Comparison of ENCODE assay signal across 33 mouse cellular contexts in the genomic region with DNA sequence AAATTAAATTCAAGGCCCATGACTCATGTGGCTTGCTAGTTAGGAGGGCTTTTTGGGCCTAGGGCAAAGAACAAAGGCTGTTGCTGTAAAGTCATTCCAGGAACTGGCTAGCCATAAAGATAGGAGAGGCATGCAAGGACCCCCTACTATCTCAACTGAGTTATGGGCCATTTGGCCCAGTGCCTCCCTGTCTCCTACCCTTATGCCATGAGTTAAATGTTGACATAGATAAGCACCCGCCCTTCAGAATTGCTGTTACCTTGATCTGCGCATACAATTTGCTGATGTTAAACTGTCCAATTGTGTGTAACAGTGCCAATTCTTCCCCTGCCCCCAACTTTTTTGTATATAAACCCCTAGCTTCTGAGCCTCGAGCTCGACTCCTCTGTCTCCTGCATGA.
DNase-seq lines count a peak whose midpoint lies in the region; ATAC-seq lines count a peak whose summit lies in the region.
"Had no signal": no experiment of that assay in that cellular context is flagged by ENCODE, and none has a peak within 500 bp of the region (broad histone marks: within the 10 kb centered on the region; RNA-seq: fewer than 3 reads in every experiment).

No protein-coding gene starts in this region.

- H3K27ac ChIP-seq in intestine, embryonic 14.5 days (ENCODE audit: low read depth): no peak overlapping the region
- no peak overlapping the region for H3K27ac ChIP-seq in midbrain, embryonic 15.5 days
- H3K27ac ChIP-seq: embryonic facial prominence, embryonic 10.5 days; embryonic facial prominence, embryonic 15.5 days; forebrain, embryonic 12.5 days; hindbrain, postnatal 0 days; kidney, embryonic 15.5 days; liver, embryonic 14.5 days; macrophage; midbrain, embryonic 10.5 days; neural tube, embryonic 12.5 days had no signal

- no peak overlapping the region for H3K4me3 ChIP-seq in intestine, embryonic 14.5 days (ENCODE audit: low read depth, low read length)
- no peak overlapping the region for H3K4me3 ChIP-seq in midbrain, embryonic 15.5 days
- H3K4me3 ChIP-seq: embryonic facial prominence, embryonic 10.5 days; embryonic facial prominence, embryonic 15.5 days; forebrain, embryonic 12.5 days; kidney, embryonic 15.5 days; midbrain, embryonic 10.5 days; myocyte; neural tube, embryonic 12.5 days had no signal

- peak; percentile 19 to 87 for DNase-seq in adrenal gland, adult (ENCODE audit: inconsistent age in 2 of 2, low spot score in 1 of 2)
- no peak for DNase-seq in adrenal gland, postnatal 4 days (ENCODE audit: low spot score in 2 of 2)
- peak; percentile 59 for DNase-seq in adrenal gland, adult 8-10 months
- no peak for DNase-seq in intestine, embryonic 14.5 days (ENCODE audit: low spot score)
- no peak for DNase-seq in yolk sac, embryonic 10.5 days (ENCODE audit: low spot score)
- DNase-seq in right cerebral cortex, postnatal 25 days: no peak
- DNase-seq: cerebellum, adult 8-10 months; cerebellum, postnatal 25 days; forebrain, postnatal 0 days; gastrocnemius, postnatal 10 days; heart, postnatal 14 days; kidney, adult 18-20 months; kidney, postnatal 36 days; layer of hippocampus, postnatal 36 days; liver; lung, adult 2 months; lung, postnatal 10 days; right cerebral cortex, postnatal 4 days; thymus, postnatal 4 days had no signal

- 66% methylated on average over 4 of the region's 4 CpGs for WGBS in intestine, embryonic 14.5 days
- 93% methylated on average over 4 of the region's 4 CpGs for WGBS in midbrain, embryonic 15.5 days

- no peak overlapping the region for H3K9ac ChIP-seq in intestine, embryonic 14.5 days (ENCODE audit: low read length)
- H3K9ac ChIP-seq in midbrain, embryonic 15.5 days: no peak overlapping the region
- H3K9ac ChIP-seq: embryonic facial prominence, embryonic 15.5 days; forebrain, embryonic 12.5 days; forebrain, postnatal 0 days; kidney, embryonic 15.5 days; liver, embryonic 14.5 days; neural tube, embryonic 12.5 days had no signal

- H3K4me2 ChIP-seq in intestine, embryonic 14.5 days (ENCODE audit: low read length): no peak overlapping the region
- no peak overlapping the region for H3K4me2 ChIP-seq in midbrain, embryonic 15.5 days
- H3K4me2 ChIP-seq: embryonic facial prominence, embryonic 15.5 days; forebrain, embryonic 12.5 days; kidney, embryonic 15.5 days; neural tube, embryonic 12.5 days had no signal

- no peaks in the 10 kb centered on the region for H3K36me3 ChIP-seq in intestine, embryonic 14.5 days (ENCODE audit: control insufficient read depth, insufficient read depth, low read length)
- no peaks in the 10 kb centered on the region for H3K36me3 ChIP-seq in midbrain, embryonic 15.5 days (replicated peaks)
- H3K36me3 ChIP-seq: embryonic facial prominence, embryonic 10.5 days; embryonic facial prominence, embryonic 15.5 days; forebrain, embryonic 12.5 days; G1E; kidney, embryonic 15.5 days; midbrain, embryonic 10.5 days; neural tube, embryonic 12.5 days had no signal

- no peaks in the 10 kb centered on the region for H3K27me3 ChIP-seq in intestine, embryonic 14.5 days (replicated peaks; ENCODE audit: control insufficient read depth, insufficient read depth, low read length)
- no peaks in the 10 kb centered on the region for H3K27me3 ChIP-seq in midbrain, embryonic 15.5 days (replicated peaks)
- H3K27me3 ChIP-seq: CH12.LX; embryonic facial prominence, embryonic 15.5 days; forebrain, embryonic 12.5 days; kidney, embryonic 15.5 days; neural tube, embryonic 12.5 days had no signal

- ATAC-seq in intestine, embryonic 14.5 days (replicated peaks; ENCODE audit: low FRiP score, low TSS enrichment, low read depth): peak; percentile 95
- 0 out of 2 replicates have a peak, but pooled peaks have one; percentile 37 for ATAC-seq in megakaryocyte progenitor cell, adult 5-6 weeks (replicated peaks; ENCODE audit: poor library complexity)
- no peak for ATAC-seq in midbrain, embryonic 15.5 days (replicated peaks)
- ATAC-seq: forebrain, postnatal 0 days; hindbrain, postnatal 0 days had no signal

- no peaks in the 10 kb centered on the region for H3K4me1 ChIP-seq in intestine, embryonic 14.5 days (replicated peaks; ENCODE audit: control insufficient read depth, insufficient read depth, low read length)
- no peaks in the 10 kb centered on the region for H3K4me1 ChIP-seq in midbrain, embryonic 15.5 days
- H3K4me1 ChIP-seq: embryonic facial prominence, embryonic 10.5 days; embryonic facial prominence, embryonic 15.5 days; forebrain, embryonic 12.5 days; kidney, embryonic 15.5 days; midbrain, embryonic 10.5 days; neural tube, embryonic 12.5 days had no signal

- H3K9me3 ChIP-seq in intestine, embryonic 14.5 days (ENCODE audit: control insufficient read depth, low read length): no peaks in the 10 kb centered on the region
- H3K9me3 ChIP-seq in midbrain, embryonic 15.5 days: no peaks in the 10 kb centered on the region
- H3K9me3 ChIP-seq: embryonic facial prominence, embryonic 10.5 days; embryonic facial prominence, embryonic 15.5 days; forebrain, embryonic 12.5 days; G1E; kidney, embryonic 15.5 days; midbrain, embryonic 10.5 days; neural tube, embryonic 12.5 days had no signal

Comparison
In these comparisons a context has a peak if more than half of its experiments do, and no peak if none do; other contexts are left out.
1. DNase-seq: peak in adrenal gland, adult (2 of 2) and adrenal gland, adult 8-10 months (single experiment); none in adrenal gland, postnatal 4 days (0 of 2), intestine, embryonic 14.5 days (single experiment), yolk sac, embryonic 10.5 days (single experiment) and right cerebral cortex, postnatal 25 days (single experiment).